Mouse (Mus musculus): ENCODE data around the gene Dzip3.

Dzip3 gene

GRCm38 (mm10) chr16:48993559-48994342, at the start of gene Dzip3, which contains the start of gene Cip2a:
Gene Dzip3 (minus strand): TSS chr16:48994165.
Gene Cip2a (plus strand): TSS chr16:48994185.
- DNase-seq = peak; percentile 93 to 96

- no peak for DNase-seq
Measured at GRCm38 (mm10) chr16:49040554-49041221, 46.7 kb upstream of the Dzip3 start.

DNA sequence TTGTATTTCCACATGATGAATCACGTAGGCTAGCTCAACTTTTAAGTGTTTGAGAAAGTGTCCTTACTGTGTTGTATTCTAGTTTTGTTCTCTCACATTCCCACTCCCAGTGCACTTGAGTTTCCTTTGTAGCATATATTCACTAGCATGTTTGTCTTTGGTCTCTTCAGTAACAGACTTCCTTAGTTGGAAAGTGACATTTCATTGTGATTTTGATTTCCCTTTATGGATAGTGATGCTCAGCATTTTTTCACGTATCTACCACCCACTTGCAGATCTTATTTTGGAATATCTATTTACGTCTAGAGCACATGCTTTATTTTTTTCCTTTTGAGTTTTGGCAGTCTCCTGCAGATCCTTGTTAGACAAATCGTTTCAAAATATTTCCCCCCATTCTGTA, 43.8 kb upstream of the Dzip3 start:
- no peak for DNase-seq

DNA sequence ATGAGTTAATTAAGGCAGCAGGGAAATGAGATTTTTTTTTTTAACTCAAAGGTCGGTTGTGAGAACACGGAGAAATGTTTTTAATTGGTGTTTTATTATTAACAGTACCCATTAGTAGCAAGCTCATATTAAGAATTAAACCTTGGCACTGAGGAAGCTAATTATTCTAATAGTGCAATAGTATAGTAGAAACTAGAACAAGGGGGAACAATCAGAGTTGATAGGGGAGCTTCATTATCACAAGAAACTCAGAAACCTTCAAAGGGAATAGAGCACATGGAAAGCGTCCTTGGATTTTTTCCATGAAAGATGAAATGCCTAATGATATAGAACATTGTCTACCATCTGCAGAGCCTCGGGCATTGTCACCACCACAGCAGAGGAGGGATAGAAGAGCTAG, 41.9 kb upstream of the Dzip3 start:
- DNase-seq = no peak

DNA sequence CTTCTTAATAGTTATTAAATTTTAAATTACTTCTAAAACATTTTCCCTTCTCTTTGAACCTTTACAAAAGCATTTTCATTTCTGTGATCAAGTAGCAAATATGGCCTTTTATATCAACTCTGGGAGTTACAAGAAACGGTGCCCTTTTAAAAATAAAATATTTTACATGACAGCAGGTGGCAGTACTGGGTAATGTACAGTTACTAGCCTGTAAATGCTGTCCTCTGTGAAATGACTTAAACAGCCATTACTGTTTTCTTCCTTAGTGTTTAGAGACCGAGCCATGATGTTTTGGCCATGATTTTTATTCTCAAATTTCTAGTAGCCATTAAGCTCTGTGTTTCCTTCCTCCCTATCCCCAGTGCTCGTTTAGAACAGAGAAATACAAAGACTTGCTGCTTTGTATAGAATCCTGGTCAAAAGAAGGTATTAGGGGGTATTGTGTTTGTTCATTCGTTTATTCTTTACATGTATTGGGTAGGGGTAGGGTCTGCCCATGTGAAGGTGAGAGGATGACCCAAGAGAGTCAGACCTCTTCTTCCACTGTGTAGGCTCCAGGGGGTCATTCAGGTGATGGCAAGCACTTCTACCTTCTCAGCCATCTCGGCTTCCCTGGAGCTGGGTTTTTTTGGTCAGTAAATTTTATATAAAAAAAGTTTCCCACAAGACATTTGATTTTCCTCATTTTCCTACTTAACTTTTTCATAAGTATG, 22.8 kb upstream of the Dzip3 start:
- DNase-seq = no peak

DNA sequence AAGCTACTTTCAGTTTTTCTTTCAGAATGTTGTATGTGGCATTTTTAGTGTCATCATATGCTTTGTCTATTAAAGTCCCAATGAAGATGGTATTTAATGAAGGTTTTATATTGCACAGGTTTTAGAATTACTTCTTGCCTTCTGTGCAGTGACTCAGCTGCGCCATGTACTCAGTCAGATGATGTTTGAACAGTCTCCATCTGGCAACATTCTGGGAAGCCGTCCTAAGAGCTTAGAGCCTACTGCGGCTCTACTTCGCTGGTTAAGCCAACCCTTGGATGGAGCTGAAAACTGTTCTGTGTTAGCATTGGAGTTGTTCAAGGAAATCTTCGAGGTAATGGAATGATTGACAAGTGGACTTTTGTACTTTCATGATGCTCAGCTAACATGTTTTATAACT, 10.2 kb upstream of the Dzip3 start:
- no peak for DNase-seq

DNA sequence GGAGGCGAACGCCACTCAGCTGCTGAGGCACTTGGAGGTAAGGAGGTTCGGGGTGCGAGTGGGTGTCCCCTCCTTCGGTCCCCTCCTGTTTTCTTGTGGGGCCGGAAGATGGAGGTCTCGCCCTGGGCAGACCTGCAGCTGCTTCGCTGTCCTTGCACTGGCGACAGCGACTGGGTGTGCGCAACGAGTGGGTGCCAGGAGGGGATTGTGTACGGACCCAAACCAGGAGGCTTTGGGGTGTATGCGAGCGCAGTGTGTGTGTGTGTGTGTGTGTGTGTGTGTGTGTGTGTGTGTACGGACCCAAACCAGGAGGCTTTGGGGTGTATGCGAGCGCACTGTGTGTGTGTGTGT, 353 bp upstream of the Dzip3 start:
- DNase-seq = no peak

DNA sequence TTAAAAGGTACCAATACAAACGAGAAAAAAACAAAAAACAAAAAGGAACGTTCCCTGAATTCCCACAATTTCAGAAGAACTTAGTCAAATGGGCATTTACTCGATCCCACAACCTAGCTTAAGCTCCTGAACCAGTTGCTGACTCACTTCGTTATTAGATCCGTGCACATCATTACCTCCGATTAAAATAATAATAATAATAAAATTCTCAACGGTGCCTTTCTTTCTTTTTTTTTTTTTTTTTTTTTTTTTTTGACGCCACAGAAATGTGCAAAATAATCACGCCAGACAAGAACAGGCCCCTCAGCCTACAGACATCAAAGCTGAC, 770 bp downstream of the Dzip3 start:
- no peak for DNase-seq

DNA sequence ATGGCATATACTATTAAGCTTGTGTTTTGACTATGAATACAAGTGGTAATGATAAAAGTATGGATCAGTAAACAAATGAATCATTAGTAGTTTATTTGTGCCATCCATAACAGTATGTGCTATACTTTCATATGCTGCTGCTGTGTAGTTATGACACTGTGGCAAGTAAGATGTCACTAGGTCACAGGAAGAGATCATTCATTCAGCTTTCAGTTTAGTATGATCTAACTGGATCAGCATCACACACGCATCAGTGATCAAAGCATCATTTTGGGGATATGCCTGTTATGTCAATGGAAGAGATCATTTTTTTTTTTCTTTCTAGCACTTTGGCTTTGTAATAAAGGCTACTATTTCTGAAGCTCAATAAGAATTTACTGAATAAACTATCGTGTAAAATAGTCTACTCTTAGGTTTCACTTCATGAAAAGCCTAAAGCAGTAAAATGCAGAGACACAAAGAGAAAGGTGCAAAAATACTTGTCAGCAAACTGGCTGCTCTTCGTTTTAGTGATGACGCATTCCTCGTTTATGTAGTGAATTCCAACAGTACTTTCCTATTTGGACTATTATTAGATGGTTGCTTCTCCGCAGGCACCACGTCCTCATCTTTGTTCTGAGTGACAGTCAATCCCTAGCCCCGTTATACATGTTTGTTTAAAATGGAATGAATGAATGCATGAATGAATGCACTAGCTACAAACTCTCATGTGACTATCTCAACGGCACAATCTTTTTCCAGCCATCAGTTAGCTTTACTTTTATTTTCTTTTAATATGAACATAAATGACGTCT, 1.3 kb downstream of the Dzip3 start:
- no peak for DNase-seq

DNA sequence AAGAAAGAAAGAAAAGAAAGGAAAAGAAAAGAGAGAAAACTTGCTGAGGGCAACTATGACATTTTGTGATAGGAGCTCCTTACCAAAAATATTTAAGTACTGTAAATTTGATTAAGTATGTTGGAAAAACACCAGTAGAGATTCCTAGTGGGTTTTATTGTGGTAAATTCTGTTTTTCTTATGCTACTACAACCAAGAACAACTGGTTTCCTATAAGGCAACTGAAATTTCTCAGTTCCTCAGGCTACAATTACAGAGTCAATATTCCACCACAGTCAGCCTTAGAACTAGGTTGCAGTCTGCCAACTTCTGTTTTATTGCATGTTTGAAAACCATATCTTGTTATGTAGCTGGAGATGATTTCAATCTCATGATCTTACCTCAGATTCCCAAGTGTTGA, 4.3 kb downstream of the Dzip3 start:
- no peak for DNase-seq

DNA sequence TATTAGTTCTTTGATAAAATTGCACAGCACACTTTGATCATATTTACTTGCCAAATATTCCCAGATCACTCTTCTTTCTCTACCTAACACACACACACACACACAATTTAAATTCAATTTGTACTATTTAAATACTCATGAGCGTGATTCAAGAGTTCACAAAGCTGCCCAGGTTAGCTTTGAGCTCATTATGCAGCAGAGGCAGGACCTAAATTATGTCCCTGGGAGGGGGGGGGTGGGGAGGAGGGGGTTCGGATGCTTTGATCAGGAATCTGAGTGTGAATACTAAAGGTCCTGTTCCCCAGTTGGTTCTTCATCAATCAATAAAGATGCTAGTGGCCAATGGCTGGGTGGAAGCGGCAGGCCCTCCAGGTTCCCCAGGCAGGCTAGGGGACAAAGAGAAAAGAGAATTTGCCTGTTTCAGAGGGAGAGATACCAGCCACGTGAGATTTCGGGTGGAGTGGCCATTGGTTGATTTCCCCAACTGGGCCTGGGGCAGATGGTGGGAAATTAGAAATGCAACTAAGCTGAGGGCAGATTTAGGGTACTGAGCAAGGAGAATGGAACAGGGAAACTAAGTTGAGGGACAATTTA, 8.8 kb downstream of the Dzip3 start:
- DNase-seq = no peak

DNA sequence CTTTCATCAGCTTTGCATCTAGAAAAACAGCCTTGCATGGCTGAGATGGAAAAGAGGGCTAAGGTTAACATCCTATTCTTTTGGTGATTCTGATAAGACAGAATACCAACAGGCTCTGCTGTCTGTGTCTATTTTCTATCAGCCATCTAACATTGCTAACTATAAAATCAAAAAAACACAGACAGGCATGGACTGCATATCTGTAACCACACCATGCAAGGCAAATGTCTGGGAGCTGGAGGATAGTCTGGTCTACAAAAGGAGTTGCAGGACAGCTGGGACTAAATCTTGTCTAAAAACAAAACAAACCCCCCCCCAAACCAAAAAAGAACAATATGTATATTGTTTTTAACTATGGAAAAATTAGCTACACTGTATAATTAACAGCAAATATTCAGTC, 14.0 kb downstream of the Dzip3 start:
- no peak for DNase-seq

- no peak for DNase-seq
Measured at GRCm38 (mm10) chr16:48973548-48973947, 20.4 kb downstream of the Dzip3 start.

GRCm38 (mm10) chr16:48972996-48973395, 21.0 kb downstream of the Dzip3 start:
- no peak for DNase-seq

DNA sequence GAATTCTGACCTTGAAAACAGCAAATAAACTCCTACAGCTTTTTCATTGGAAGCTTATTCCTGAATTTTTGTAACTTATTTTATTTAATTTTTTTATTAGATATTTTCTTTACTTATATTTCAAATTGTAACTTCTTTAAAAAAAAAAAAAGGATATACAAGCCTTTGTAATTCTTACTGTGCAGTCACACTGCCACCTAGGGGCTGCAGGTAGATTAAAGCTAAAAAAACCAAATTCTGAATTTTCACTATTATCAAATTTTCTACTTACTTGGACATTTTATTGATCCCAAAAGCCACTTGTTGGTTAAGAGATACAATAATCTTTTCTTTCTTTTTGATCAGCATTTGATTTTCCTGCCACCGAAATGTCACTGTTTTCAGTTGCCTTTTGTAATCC, 52.2 kb downstream of the Dzip3 start:
- peak in 1 of 2 experiments; percentile 13 for DNase-seq

DNA sequence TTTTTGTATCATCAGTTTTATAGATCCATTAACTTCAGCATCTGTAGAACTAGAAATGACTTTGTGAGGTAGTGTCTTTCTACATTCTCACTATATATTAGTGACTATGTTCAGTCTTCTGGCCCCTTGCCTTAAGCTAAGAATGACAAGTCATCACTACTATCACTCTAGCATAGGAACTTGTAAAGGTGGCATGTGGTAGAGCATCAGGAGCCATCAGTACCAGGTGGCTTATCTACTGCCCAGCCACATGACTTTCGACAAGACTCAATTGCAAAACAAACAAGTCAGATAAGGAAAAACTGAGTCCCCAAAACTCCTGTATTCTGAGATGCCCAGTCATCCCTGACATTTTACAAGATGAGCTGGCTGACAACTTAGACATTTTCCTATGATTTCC, 70.2 kb downstream of the Dzip3 start:
- DNase-seq = no peak

DNA sequence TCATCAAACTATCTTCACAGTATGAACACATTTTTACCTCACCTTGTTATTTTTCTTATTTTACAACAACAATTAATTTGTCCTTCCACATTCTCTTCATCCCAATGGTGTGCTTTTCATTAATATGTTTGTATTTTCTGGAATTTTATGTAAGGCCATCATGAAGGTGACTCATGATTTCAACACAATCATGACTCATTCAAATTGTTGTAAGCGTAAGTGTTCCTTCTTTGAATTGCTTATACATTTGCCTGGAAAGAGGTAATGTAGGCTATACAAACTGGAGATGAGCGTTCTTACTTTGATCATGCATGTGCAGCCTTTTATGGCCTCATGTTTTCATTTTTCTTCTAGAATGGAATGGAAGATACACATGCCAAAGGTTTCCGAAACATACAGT, 80.8 kb downstream of the Dzip3 start:
- DNase-seq = no peak

DNA sequence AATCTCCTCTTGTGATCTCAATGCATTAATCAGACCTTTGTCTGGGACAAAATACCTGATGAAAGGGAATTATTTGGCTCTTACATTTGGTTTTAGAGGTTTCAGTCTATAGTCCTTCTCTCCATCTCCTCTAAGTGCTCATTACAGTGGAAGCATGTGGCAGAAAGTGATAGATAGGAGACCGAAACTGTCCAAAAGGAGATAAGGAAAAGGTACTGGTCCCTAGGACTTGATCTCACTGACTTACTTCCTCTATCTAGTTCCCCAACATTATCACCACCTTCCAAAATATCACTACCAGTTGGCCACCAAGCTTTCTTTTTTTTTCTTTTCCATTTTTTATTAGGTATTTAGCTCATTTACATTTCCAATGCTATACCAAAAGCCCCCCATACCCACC, 82.8 kb downstream of the Dzip3 start:
- DNase-seq = no peak

- no peak for DNase-seq
Measured at GRCm38 (mm10) chr16:48899868-48900267, 94.1 kb downstream of the Dzip3 start.

GRCm38 (mm10) chr16:48890733-48891132, 103.2 kb downstream of the Dzip3 start:
- no peak for DNase-seq

Measured in lung, postnatal 4 days (tissue).